Mouse (Mus musculus) fibroblast of lung, adult 2 months (primary cell): ENCODE data around the gene Pigk.

Source experiments
- DNase-seq: peaks from one replicate; pipeline ENCODE4 v3.0.0-alpha.2; 2011; ENCODE audit warnings: low read depth

The Pigk gene

DNA sequence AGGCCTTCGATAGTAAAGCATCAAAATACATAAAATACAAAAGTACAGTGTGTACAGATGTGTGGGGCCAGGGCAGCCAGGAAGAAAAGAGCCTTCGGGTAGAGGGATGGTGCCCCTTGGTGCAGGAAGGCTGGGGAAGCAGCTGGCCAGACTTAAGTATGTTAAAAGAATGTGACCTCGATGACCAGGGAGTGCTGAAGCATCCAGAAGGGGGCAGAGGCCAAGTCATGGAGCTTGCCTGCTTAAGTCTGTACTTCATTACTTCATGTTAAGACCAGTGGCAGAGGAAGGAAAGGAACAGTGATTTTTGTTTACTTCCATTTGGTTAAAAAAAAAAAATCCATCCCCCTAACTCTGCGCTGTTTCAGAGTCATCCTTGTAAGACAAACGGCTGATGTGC lies 284.2 kb downstream of the Pigk start:
- DNase-seq, result no peak

DNA sequence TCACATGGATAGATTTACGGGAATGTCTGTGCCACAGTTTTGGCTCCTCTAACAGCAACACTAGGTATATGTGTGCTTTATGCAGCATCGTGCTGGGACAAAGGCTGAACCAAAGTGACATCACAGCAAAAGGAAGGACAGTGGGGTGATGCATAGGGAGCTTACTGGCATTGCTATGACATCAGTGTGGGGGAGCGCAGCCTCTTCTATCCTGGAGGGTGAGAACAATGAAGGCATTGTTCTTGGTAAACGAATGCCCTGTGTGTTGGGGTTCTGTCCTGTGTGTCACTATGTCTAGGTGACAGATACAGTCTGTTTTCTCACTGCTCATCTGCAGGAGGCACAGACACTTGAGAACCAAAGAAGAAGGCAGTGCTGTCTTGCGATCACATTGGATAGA lies 285.0 kb downstream of the Pigk start:
- DNase-seq, result no peak

GRCm38 (mm10) chr3:153006893-153007292 lies 293.0 kb downstream of the Pigk start:
- no peak for DNase-seq

DNA sequence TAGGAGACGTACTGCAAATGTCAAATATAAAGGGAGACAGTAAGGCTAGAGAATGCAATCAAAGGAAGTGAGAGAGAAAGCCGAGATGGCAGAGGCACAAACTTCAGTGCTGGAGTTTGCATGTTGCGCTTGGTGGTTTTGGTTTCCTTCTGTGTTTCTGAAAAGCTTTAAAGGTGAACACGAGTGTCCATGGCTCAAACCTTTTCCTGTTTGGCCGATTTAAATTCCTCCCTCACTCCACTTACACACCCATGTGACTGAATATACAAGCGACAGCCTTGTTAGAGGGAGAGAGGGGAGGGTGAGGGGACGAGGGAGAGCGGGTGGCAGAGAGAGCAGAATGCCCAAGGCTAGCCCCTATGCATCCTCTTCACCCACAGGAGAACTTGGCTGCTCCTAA lies 302.5 kb downstream of the Pigk start:
- no peak for DNase-seq

DNA sequence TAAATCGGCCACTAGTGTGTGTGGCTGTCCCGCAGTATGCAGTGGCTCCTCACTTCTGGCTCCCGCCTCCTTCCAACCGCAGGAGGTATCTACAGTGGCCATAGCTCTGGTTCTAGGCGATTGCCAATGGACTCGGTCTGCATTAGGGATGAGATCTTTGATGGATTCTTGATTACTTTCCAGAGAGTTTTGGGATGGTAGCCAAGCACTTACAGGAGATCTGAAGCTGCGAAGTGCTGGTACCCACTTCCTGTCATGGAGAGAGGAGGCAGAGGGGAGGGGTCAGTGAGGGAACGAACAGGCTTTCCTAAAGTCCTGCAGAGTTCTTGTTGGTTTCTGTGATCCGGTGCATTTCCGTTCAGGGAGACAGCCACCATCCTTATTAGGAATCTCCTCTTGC lies 304.2 kb downstream of the Pigk start:
- DNase-seq, result no peak

- DNase-seq, result no peak
These were observed 310.1 kb downstream of the Pigk start for GRCm38 (mm10) chr3:153024016-153024415.
